Mouse (Mus musculus) midbrain, embryonic 15.5 days (tissue): ENCODE measurements around the gene Syt16. TPM values are rescaled to one million over a fixed set of nuclear protein-coding genes. Genes with fewer than 3 reads are reported as not detected.

Source experiments
- ATAC-seq: fragments of 200-750 bp; cut with Nextera tagmentation; replicated peaks from 2 replicates; pipeline ENCODE4 v1.8.0; 2017; ENCODE audit warnings: moderate TSS enrichment
- H3K27ac ChIP-seq: fragments of 300-500 bp; sonication (generic); 2 replicates; pipeline ENCODE4 v1.5.1; 2015; ENCODE audit warnings: mild to moderate bottlenecking, inconsistent platforms
- H3K27me3 ChIP-seq: fragments of 300-500 bp; sonication (generic); replicated peaks from 2 replicates; pipeline ENCODE4 v1.6.1; 2015; ENCODE audit warnings: inconsistent platforms
- H3K36me3 ChIP-seq: fragments of 300-500 bp; sonication (generic); replicated peaks from 2 replicates; pipeline ENCODE4 v1.6.1; 2015; ENCODE audit warnings: inconsistent platforms
- H3K4me1 ChIP-seq: fragments of 300-500 bp; sonication (generic); 2 replicates; pipeline ENCODE4 v1.6.1; 2015; ENCODE audit warnings: inconsistent platforms
- H3K4me2 ChIP-seq: fragments of 300-500 bp; sonication (generic); 2 replicates; pipeline ENCODE4 v1.6.1; 2015; ENCODE audit warnings: inconsistent platforms, mild to moderate bottlenecking, moderate library complexity
- H3K4me3 ChIP-seq: fragments of 300-500 bp; sonication (generic); 2 replicates; pipeline ENCODE4 v1.5.1; 2015; ENCODE audit warnings: mild to moderate bottlenecking, inconsistent platforms
- H3K9ac ChIP-seq: fragments of 300-500 bp; sonication (generic); 2 replicates; pipeline ENCODE4 v1.6.1; 2015; ENCODE audit warnings: mild to moderate bottlenecking, inconsistent platforms
- H3K9me3 ChIP-seq: fragments of 300-500 bp; sonication (generic); 2 replicates; pipeline ENCODE4 v1.6.1; 2016; ENCODE audit warnings: inconsistent platforms
- WGBS: fragments of 180-500 bp; shearing (Covaris S2); methylation state at CpG from one replicate; pipeline ENCODE4 v1.1.7; 2015; ENCODE audit warnings: mixed read lengths; 5-methylcytosine and 5-hydroxymethylcytosine counted together
- polyA plus RNA-seq: library from polyadenylated mRNA; unstranded; fragments of >200 nt; fragmentation: Nextera tagmentation; extraction: Ambion mirVana; gene quantifications from 2 replicates; pipeline ENCODE4 v1.2.1, GENCODE M21; 2015

Syt16 gene
- polyA plus RNA-seq, 1 experiment from 2014 or later, result 91.2 TPM

DNA sequence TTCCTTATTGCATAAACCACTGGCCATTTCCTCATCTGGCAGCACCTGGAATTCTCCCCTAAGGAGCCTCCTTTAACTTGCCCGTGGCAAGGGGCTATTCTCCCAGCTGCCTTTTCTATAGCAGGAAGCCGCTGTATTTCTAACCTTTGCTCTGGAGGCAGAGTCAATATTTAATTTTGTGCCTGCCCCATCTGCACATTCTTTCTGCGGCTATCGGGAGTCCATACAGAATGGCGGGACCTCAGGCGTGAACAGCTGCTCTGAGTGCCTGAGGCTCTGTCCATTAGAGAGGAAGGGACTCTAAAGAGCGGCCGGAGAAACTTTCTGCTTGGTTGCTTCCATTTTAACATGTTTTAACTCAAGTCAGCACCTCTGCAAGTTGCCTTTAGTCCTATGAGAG lies 89.6 kb downstream of the Syt16 start:
- no peak overlapping the region for H3K9ac ChIP-seq
- no peak overlapping the region for H3K4me3 ChIP-seq
- H3K27ac ChIP-seq, result no peak overlapping the region
- ATAC-seq, result no peak
- H3K27me3 ChIP-seq, result no peaks in the 10 kb centered on the region
- no peaks in the 10 kb centered on the region for H3K36me3 ChIP-seq
- no peak overlapping the region for H3K4me2 ChIP-seq
- H3K4me1 ChIP-seq, result peaks cover 1% of the 10 kb centered on the region; the same call in 1 of the 2 replicates
- no peaks in the 10 kb centered on the region for H3K9me3 ChIP-seq
- 49% methylated on average over 8 of the region's 8 CpGs for WGBS

DNA sequence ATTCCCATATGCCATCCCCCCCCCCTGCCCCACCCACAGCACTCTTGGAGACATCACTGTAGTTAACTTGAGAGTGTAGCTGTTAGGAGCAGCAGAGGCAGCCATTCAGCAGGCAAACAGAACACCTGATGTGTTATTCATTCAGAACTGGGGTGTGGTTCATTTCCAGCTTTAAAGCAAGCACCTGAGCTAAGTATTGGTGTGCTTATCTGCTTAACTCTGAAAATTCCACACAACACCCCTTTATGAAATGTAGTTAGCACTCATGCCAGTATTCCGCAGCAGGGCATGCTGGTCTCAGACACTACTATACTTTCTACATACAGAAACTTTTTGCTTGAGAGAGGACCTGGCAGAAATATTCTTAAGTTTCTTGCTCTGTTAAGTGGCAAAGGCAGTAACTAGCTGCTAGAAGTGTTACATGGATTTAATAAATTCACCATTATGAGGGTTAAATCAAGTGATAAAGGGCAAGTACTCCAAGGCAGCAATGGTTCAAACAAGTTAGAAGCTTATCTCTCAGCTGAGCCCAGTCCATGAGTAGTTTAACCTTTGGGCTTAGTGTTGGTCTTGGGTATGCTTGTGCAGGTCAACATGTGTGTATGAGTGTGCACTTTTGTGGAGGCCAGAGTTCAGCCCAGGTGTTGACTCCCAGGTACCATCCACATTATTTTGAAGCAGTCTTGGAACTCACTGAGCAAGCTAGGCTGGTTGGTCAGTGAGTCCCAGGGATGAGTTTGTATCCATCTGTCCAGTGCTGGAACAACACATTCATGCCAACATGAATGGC lies 92.1 kb downstream of the Syt16 start:
- no peak overlapping the region for H3K4me2 ChIP-seq
- H3K4me3 ChIP-seq, result no peak overlapping the region
- no peak overlapping the region for H3K9ac ChIP-seq
- no peaks in the 10 kb centered on the region for H3K27me3 ChIP-seq
- H3K9me3 ChIP-seq, result no peaks in the 10 kb centered on the region
- H3K36me3 ChIP-seq, result no peaks in the 10 kb centered on the region
- H3K27ac ChIP-seq, result no peak overlapping the region
- WGBS, result 98% methylated on average over 1 of the region's 1 CpGs
- H3K4me1 ChIP-seq, result peaks cover 8% of the 10 kb centered on the region; the same call in 1 of the 2 replicates
- ATAC-seq, result no peak

DNA sequence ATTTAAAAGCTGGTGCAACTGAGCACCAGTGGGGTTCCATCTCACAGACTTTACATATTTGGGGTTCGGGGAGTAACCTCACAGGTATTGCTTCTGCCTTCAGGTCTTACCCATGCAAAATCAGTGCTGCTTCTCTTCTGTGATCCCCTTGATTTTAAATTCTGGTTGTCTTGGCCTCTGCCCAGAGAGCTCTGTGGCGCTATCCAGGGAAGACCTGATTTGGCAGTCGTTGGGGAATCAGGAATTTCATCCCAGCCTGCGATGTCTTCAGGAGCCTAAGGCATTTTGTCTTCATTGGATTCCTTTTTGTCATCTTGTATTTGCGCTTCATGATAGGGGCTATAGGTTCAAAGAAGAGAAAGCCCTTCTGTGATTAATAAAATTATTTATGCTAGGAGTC lies 95.1 kb downstream of the Syt16 start:
- Histone ChIP-seq H3K36me3 (no peaks in the 10 kb centered on the region), H3K9ac (no peak overlapping the region), H3K4me3 (no peak overlapping the region), H3K27me3 (no peaks in the 10 kb centered on the region), H3K27ac (peak overlapping the region; percentile 63), H3K4me2 (no peak overlapping the region), H3K4me1 (peaks cover 8% of the 10 kb centered on the region; the same call in 1 of the 2 replicates), H3K9me3 (no peaks in the 10 kb centered on the region)
- ATAC-seq, result no peak
- WGBS, result 52% methylated on average over 5 of the region's 5 CpGs

DNA sequence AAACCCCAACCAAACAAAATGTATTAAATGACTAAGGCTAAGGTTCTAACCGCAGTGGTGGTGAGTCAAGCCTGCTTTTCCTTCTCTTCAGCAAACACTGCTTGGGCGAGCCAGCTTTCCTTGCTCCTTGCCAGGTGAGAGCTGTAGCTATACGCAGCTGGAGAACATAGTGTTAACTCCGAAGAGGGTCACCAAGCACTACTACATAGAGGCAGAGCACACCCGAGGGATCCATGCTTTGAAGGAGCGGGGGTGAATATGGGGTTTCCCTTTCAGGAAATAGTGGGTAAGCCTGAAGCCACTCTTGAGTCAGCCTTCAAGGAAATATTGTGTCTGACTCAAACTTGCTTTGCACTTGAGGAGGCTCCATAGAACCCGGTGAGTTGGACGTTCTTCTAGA lies 95.6 kb downstream of the Syt16 start:
- no peak overlapping the region for H3K4me2 ChIP-seq
- ATAC-seq, result no peak

DNA sequence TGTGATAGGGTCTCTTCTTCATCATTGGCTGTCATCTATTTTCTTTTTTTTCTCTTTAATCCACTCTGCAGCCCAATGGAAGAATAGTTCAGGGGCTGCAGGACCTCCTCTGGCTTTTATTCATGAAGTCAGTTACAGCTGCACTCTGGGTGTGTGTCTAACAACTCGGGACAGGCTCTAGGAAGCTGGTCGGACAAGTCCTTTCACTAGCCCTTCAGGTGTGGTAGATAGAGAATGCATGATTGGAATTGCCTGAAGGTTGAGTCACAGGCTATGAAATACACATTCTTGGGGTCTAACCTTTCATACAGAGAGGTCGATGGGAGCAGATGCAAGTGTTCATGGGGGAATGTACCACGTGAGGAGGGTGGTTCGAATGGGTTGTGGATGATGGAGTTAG lies 97.2 kb downstream of the Syt16 start:
- Histone ChIP-seq H3K36me3 (no peaks in the 10 kb centered on the region), H3K27ac (no peak overlapping the region), H3K4me3 (no peak overlapping the region), H3K9me3 (no peaks in the 10 kb centered on the region), H3K4me2 (no peak overlapping the region), H3K9ac (no peak overlapping the region), H3K4me1 (peaks cover 24% of the 10 kb centered on the region), H3K27me3 (no peaks in the 10 kb centered on the region)
- no peak for ATAC-seq
- WGBS, result 79% methylated on average over 5 of the region's 5 CpGs

More for the DNA sequence above, 95.6 kb downstream of the Syt16 start:
- Histone ChIP-seq H3K9ac (no peak overlapping the region), H3K4me3 (no peak overlapping the region), H3K4me1 (peaks cover 12% of the 10 kb centered on the region), H3K27me3 (no peaks in the 10 kb centered on the region), H3K27ac (no peak overlapping the region), H3K36me3 (no peaks in the 10 kb centered on the region), H3K9me3 (no peaks in the 10 kb centered on the region)
- 85% methylated on average over 8 of the region's 8 CpGs for WGBS

DNA sequence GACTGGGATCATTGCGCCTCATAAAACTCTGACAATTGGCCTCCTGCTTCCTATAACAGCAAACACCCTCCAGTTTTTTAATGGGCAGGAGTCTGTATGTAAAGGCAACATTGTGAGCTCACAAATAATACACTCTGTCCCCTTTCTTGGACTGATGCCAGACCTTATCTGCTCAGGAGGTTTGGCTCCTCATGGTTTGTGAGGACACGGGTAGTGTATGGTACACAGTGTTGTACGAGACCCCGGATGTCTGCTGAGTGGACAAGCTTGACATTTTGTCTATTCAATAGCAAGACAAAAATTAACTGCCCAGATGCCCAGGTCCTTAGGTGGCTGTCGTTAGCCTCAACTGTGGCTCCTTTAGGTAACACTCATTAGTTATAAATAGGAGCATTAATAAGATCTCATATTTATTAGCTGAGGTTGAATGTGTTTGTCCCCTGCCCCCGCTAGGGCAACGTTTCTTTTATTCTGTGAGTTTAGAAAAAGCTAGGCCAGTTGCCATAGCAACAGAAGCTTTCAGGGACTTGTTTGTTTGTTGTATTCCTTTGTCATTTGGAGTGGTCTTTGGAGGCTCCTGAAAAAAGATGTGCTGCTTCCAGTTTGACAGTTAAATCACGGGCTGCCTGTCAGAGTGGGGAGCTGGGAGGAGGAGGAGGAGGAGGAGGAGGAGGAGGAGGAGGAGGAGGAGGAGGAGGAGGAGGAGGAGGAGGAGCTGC lies 101.3 kb downstream of the Syt16 start:
- WGBS, result 35% methylated on average over 8 of the region's 8 CpGs
- Histone ChIP-seq H3K27ac (peak overlapping the region; percentile 48; the same call in 1 of the 2 replicates), H3K9ac (no peak overlapping the region), H3K4me3 (no peak overlapping the region), H3K27me3 (no peaks in the 10 kb centered on the region; the same call in 1 of the 2 replicates), H3K9me3 (no peaks in the 10 kb centered on the region), H3K4me2 (no peak overlapping the region), H3K36me3 (no peaks in the 10 kb centered on the region), H3K4me1 (peaks cover 16% of the 10 kb centered on the region)
- peak; percentile 67; the same call in 1 of the 2 replicates for ATAC-seq

DNA sequence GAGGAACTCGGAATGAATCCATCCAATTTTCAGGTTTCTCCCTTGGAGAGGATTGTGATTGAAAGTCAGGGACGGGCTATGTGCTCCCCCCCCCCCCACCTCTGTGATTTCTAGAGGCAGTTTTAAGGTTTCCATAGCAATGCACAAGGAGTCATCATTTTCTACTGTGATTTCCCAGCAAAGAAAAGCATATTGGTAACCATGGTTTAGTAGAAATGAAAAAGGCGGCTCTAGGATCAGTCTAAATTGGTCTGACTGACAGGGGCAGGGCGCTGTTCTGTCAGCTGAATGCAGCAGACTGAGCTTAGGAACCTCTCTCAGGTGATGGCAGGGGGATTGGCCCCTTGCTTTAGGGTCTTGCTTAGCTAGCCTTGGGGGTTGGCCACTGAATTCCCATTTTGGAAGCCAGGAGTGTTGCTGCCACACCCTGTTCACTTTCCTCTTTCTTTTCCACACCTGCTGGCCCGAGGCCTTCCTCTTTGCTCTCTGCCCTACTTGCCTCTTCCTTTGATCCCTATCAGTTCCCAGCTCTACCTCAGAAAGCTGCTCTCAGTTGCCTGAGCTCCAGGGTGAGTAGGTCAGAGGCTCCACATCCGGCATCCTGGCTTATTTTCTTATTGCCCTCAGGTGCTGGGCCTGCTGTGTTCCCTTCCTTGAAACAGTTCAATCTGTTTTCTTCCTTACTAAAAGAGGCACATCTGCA lies 108.5 kb downstream of the Syt16 start:
- ATAC-seq, result peak; percentile 72
- Histone ChIP-seq H3K9ac (no peak overlapping the region), H3K4me1 (peaks cover 6% of the 10 kb centered on the region; the same call in 1 of the 2 replicates), H3K27me3 (no peaks in the 10 kb centered on the region; the same call in 1 of the 2 replicates), H3K4me2 (no peak overlapping the region), H3K9me3 (no peaks in the 10 kb centered on the region), H3K36me3 (no peaks in the 10 kb centered on the region), H3K4me3 (no peak overlapping the region), H3K27ac (peak overlapping the region; percentile 48)
- WGBS, result 62% methylated on average over 6 of the region's 6 CpGs

DNA sequence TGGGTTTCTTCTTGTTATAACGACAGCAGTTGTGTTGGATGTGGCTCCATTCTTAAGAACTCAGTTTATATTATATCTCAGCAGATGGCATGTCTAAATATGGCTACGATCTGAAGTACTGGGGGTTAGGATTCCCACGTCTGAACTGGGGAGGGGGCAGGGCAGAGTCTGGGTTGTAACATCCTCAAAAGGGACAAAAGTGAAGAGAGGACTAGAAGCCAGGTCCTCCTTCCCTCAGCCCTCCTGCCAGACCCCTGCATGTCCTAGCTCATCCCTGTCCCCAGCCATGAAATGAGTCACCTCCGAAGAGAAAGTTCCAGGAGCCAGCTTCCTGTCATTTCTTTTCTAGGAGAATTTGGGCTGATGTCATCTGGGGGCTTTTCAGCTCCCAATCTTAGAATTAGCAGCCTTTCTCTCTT lies 111.2 kb downstream of the Syt16 start:
- Histone ChIP-seq H3K27ac (no peak overlapping the region), H3K9ac (no peak overlapping the region), H3K4me1 (peaks cover 6% of the 10 kb centered on the region; the same call in 1 of the 2 replicates), H3K4me2 (no peak overlapping the region), H3K27me3 (no peaks in the 10 kb centered on the region), H3K36me3 (no peaks in the 10 kb centered on the region), H3K4me3 (no peak overlapping the region), H3K9me3 (no peaks in the 10 kb centered on the region)
- 64% methylated on average over 4 of the region's 4 CpGs for WGBS
- ATAC-seq, result no peak

DNA sequence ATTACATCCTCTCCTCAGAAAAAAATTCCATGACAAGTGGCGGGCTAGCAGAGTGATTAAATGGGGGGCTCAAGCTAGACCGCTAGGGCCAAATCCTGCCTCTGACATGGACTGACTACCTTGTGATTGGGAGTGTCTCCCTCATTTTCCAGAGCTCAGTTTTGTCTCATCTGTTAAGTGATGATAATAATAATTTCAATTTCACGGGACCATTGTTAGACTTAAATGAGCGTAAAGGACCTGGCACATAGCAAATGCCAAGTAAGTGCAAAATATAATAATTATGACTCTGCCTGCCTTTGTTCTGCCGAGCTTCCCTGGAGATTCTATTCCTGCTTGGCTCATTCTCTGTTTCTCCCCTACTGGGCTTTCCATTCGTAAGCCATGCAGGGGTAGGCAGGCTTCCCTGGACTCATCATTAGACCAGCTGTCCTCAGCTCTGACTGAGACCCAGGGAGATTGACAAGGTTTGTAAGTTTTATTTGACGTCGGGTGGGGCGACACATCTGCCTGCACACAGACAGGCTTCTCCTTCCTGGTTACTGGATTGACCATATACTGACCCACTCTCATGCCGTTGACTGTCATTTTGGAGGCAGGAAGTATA lies 112.1 kb downstream of the Syt16 start:
- ATAC-seq, result 0 out of 2 replicates have a peak, but pooled peaks have one; percentile 19
- no peaks in the 10 kb centered on the region for H3K9me3 ChIP-seq
- no peak overlapping the region for H3K27ac ChIP-seq
- H3K9ac ChIP-seq, result no peak overlapping the region
- H3K4me3 ChIP-seq, result no peak overlapping the region
- 52% methylated on average over 10 of the region's 10 CpGs for WGBS
- H3K27me3 ChIP-seq, result no peaks in the 10 kb centered on the region
- peaks cover 6% of the 10 kb centered on the region; the same call in 1 of the 2 replicates for H3K4me1 ChIP-seq
- no peaks in the 10 kb centered on the region for H3K36me3 ChIP-seq
- H3K4me2 ChIP-seq, result no peak overlapping the region

DNA sequence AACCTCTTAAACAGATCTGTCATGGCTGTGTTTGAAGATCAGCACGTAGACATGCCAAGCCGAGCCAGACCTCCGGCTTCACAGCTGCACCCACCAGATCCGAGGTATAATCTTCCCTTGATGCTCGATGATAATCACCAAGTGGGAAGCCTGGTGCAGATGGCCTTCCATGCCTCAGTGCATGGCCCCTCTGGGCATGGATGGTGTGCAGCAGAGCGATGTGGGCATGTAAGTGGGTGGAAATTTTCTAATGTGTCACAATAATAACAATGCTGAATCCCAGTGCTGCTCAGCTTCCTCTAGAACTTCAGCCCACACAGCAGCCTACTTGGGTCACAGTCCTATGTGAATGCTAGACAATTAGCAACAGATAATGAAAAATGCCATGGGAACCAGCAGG lies 119.4 kb downstream of the Syt16 start:
- Histone ChIP-seq H3K9me3 (0 out of 2 replicates have a peak, but pooled peaks cover 5% of the 10 kb centered on the region), H3K9ac (no peak overlapping the region), H3K4me1 (no peaks in the 10 kb centered on the region), H3K36me3 (no peaks in the 10 kb centered on the region), H3K27me3 (no peaks in the 10 kb centered on the region), H3K4me2 (no peak overlapping the region), H3K27ac (no peak overlapping the region), H3K4me3 (no peak overlapping the region)
- WGBS, result 66% methylated on average over 6 of the region's 6 CpGs
- no peak for ATAC-seq

DNA sequence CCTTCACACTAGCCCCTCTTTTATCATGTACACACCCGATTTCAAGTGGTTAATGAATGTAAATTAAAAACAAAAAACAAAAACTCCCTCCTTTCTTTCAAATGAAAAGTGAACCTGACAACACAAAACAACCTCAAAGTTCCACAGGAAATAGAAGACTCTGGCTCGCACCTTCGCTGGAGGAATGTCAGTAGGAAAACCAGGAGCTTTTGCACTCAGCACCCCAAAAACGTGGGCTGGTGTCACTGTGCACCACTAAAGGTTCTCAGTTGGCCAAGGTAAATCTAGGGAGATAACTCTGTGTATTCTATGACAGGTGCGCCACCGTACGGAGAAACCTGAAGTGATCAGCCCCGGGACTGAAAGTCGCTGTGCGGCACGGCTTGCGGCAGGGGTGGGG lies 128.3 kb downstream of the Syt16 start:
- WGBS, result 90% methylated on average over 12 of the region's 12 CpGs
- Histone ChIP-seq H3K4me2 (no peak overlapping the region), H3K9me3 (peaks cover 9% of the 10 kb centered on the region; the same call in 1 of the 2 replicates), H3K4me3 (no peak overlapping the region), H3K36me3 (0 out of 2 replicates have a peak, but pooled peaks cover 3% of the 10 kb centered on the region), H3K9ac (no peak overlapping the region), H3K4me1 (no peaks in the 10 kb centered on the region), H3K27ac (no peak overlapping the region), H3K27me3 (no peaks in the 10 kb centered on the region)
- ATAC-seq, result no peak
